Mouse (Mus musculus): ENCODE measurements around the gene Dhrs7b. TPM values are rescaled to one million over a fixed set of nuclear protein-coding genes. Genes with fewer than 3 reads are reported as not detected.

Dhrs7b gene
- polyA plus RNA-seq, 1 experiment from 2014 or later, result 34.0 TPM

- Histone ChIP-seq H3K9me3 (replicated peaks) (no peaks in the 10 kb centered on the region), H3K4me3 (no peak overlapping the region), H3K27ac (replicated peaks) (no peak overlapping the region), H3K27me3 (ENCODE audit: low read depth, poor library complexity, severe bottlenecking) (no peaks in the 10 kb centered on the region), H3K36me3 (no peaks in the 10 kb centered on the region), H3K4me1 (0 out of 2 replicates have a peak, but pooled peaks cover under 1% of the 10 kb centered on the region)
- DNase-seq (ENCODE audit: low spot score), result no peak
- 68% methylated on average over 5 of the region's 5 CpGs for WGBS
These were observed 14.0 kb upstream of the Dhrs7b start for GRCm38 (mm10) chr11:60816398-60816797.

- WGBS, result 78% methylated on average over 2 of the region's 2 CpGs
- DNase-seq (ENCODE audit: low spot score), result no peak
- no peak overlapping the region for H3K4me3 ChIP-seq
- peaks cover 10% of the 10 kb centered on the region; the same call in 1 of the 2 replicates for H3K4me1 ChIP-seq
- no peak overlapping the region for H3K27ac ChIP-seq (replicated peaks)
- H3K36me3 ChIP-seq, result no peaks in the 10 kb centered on the region
- H3K27me3 ChIP-seq (ENCODE audit: low read depth, poor library complexity, severe bottlenecking), result no peaks in the 10 kb centered on the region
- no peaks in the 10 kb centered on the region for H3K9me3 ChIP-seq (replicated peaks)
These were observed 6.7 kb upstream of the Dhrs7b start for GRCm38 (mm10) chr11:60823771-60824170.

- Histone ChIP-seq H3K4me1 (peaks cover 10% of the 10 kb centered on the region; the same call in 1 of the 2 replicates), H3K9me3 (replicated peaks) (no peaks in the 10 kb centered on the region), H3K36me3 (no peaks in the 10 kb centered on the region), H3K4me3 (no peak overlapping the region), H3K27me3 (ENCODE audit: low read depth, poor library complexity, severe bottlenecking) (no peaks in the 10 kb centered on the region), H3K27ac (replicated peaks) (no peak overlapping the region)
- DNase-seq (ENCODE audit: low spot score), result no peak
- 88% methylated on average over 3 of the region's 3 CpGs for WGBS
These were observed 5.2 kb upstream of the Dhrs7b start for GRCm38 (mm10) chr11:60825191-60825590.

- no peak for DNase-seq (ENCODE audit: low spot score)
- Histone ChIP-seq H3K4me3 (no peak overlapping the region), H3K36me3 (no peaks in the 10 kb centered on the region), H3K27me3 (ENCODE audit: low read depth, poor library complexity, severe bottlenecking) (no peaks in the 10 kb centered on the region), H3K9me3 (replicated peaks) (no peaks in the 10 kb centered on the region), H3K27ac (replicated peaks) (no peak overlapping the region), H3K4me1 (peaks cover 21% of the 10 kb centered on the region)
- 38% methylated on average over 1 of the region's 1 CpGs for WGBS
These were observed 3.7 kb upstream of the Dhrs7b start for GRCm38 (mm10) chr11:60826700-60827099.

- H3K4me3 ChIP-seq, result no peak overlapping the region
- no peaks in the 10 kb centered on the region for H3K36me3 ChIP-seq
- H3K4me1 ChIP-seq, result peaks cover 22% of the 10 kb centered on the region
- WGBS, result 25% methylated on average over 4 of the region's 4 CpGs
- DNase-seq (ENCODE audit: low spot score), result no peak
- H3K27ac ChIP-seq (replicated peaks), result no peak overlapping the region
- H3K27me3 ChIP-seq (ENCODE audit: low read depth, poor library complexity, severe bottlenecking), result no peaks in the 10 kb centered on the region
- H3K9me3 ChIP-seq (replicated peaks), result no peaks in the 10 kb centered on the region
These were observed 3.0 kb upstream of the Dhrs7b start for GRCm38 (mm10) chr11:60827241-60827945.

GRCm38 (mm10) chr11:60828903-60829302 is 1.5 kb upstream of the Dhrs7b start:
- 38% methylated on average over 2 of the region's 2 CpGs for WGBS
- DNase-seq (ENCODE audit: low spot score), result no peak
- Histone ChIP-seq H3K4me3 (no peak overlapping the region), H3K27ac (replicated peaks) (no peak overlapping the region), H3K4me1 (peaks cover 22% of the 10 kb centered on the region), H3K9me3 (replicated peaks) (no peaks in the 10 kb centered on the region), H3K36me3 (no peaks in the 10 kb centered on the region), H3K27me3 (ENCODE audit: low read depth, poor library complexity, severe bottlenecking) (no peaks in the 10 kb centered on the region)

- Histone ChIP-seq H3K4me1 (no peaks in the 10 kb centered on the region), H3K27me3 (ENCODE audit: low read depth, poor library complexity, severe bottlenecking) (no peaks in the 10 kb centered on the region), H3K4me3 (no peak overlapping the region), H3K36me3 (peaks cover 14% of the 10 kb centered on the region; the same call in 1 of the 2 replicates), H3K9me3 (replicated peaks) (no peaks in the 10 kb centered on the region), H3K27ac (replicated peaks) (no peak overlapping the region)
- DNase-seq (ENCODE audit: low spot score), result no peak
- WGBS, result 96% methylated on average over 6 of the region's 6 CpGs
These were observed 6.5 kb downstream of the Dhrs7b start for GRCm38 (mm10) chr11:60836897-60837296.

- no peaks in the 10 kb centered on the region for H3K9me3 ChIP-seq (replicated peaks)
- H3K4me3 ChIP-seq, result no peak overlapping the region
- DNase-seq (ENCODE audit: low spot score), result no peak
- no peak overlapping the region for H3K27ac ChIP-seq (replicated peaks)
- WGBS, result 90% methylated on average over 10 of the region's 10 CpGs
- H3K36me3 ChIP-seq, result peaks cover 14% of the 10 kb centered on the region; the same call in 1 of the 2 replicates
- H3K4me1 ChIP-seq, result no peaks in the 10 kb centered on the region
- H3K27me3 ChIP-seq (ENCODE audit: low read depth, poor library complexity, severe bottlenecking), result no peaks in the 10 kb centered on the region
These were observed 7.4 kb downstream of the Dhrs7b start for GRCm38 (mm10) chr11:60837644-60838406.

- H3K4me3 ChIP-seq, result no peak overlapping the region
- H3K4me1 ChIP-seq, result no peaks in the 10 kb centered on the region
- DNase-seq (ENCODE audit: low spot score), result no peak
- peaks cover 31% of the 10 kb centered on the region for H3K36me3 ChIP-seq
- no peaks in the 10 kb centered on the region for H3K27me3 ChIP-seq (ENCODE audit: low read depth, poor library complexity, severe bottlenecking)
- WGBS, result 79% methylated on average over 12 of the region's 12 CpGs
- no peak overlapping the region for H3K27ac ChIP-seq (replicated peaks)
- H3K9me3 ChIP-seq (replicated peaks), result no peaks in the 10 kb centered on the region
These were observed 11.2 kb downstream of the Dhrs7b start for GRCm38 (mm10) chr11:60841467-60842200.

GRCm38 (mm10) chr11:60843412-60843811 is 13.0 kb downstream of the Dhrs7b start:
- WGBS, result 86% methylated on average over 5 of the region's 5 CpGs

GRCm38 (mm10) chr11:60845415-60845814 is 15.0 kb downstream of the Dhrs7b start:
- H3K36me3 ChIP-seq, result peaks cover 49% of the 10 kb centered on the region

More at GRCm38 (mm10) chr11:60843412-60843811, 13.0 kb downstream of the Dhrs7b start:
- H3K4me3 ChIP-seq, result no peak overlapping the region
- no peaks in the 10 kb centered on the region for H3K4me1 ChIP-seq
- no peak overlapping the region for H3K27ac ChIP-seq (replicated peaks)
- H3K27me3 ChIP-seq (ENCODE audit: low read depth, poor library complexity, severe bottlenecking), result no peaks in the 10 kb centered on the region
- H3K9me3 ChIP-seq (replicated peaks), result no peaks in the 10 kb centered on the region
- H3K36me3 ChIP-seq, result peaks cover 31% of the 10 kb centered on the region
- no peak for DNase-seq (ENCODE audit: low spot score)

GRCm38 (mm10) chr11:60856587-60856986 is 26.2 kb downstream of the Dhrs7b start:
- peaks cover 95% of the 10 kb centered on the region for H3K36me3 ChIP-seq
- WGBS, result 85% methylated on average over 3 of the region's 3 CpGs

More at GRCm38 (mm10) chr11:60845415-60845814, 15.0 kb downstream of the Dhrs7b start:
- H3K4me1 ChIP-seq, result no peaks in the 10 kb centered on the region
- no peaks in the 10 kb centered on the region for H3K27me3 ChIP-seq (ENCODE audit: low read depth, poor library complexity, severe bottlenecking)
- 93% methylated on average over 5 of the region's 5 CpGs for WGBS
- H3K27ac ChIP-seq (replicated peaks), result no peak overlapping the region
- DNase-seq (ENCODE audit: low spot score), result no peak
- H3K9me3 ChIP-seq (replicated peaks), result no peaks in the 10 kb centered on the region
- H3K4me3 ChIP-seq, result no peak overlapping the region

More at GRCm38 (mm10) chr11:60856587-60856986, 26.2 kb downstream of the Dhrs7b start:
- DNase-seq (ENCODE audit: low spot score), result no peak
- H3K4me3 ChIP-seq, result no peak overlapping the region
- H3K9me3 ChIP-seq (replicated peaks), result no peaks in the 10 kb centered on the region
- H3K27me3 ChIP-seq (ENCODE audit: low read depth, poor library complexity, severe bottlenecking), result no peaks in the 10 kb centered on the region
- H3K27ac ChIP-seq (replicated peaks), result no peak overlapping the region
- H3K4me1 ChIP-seq, result no peaks in the 10 kb centered on the region
